Mouse (Mus musculus) stomach, postnatal 0 days (tissue): ENCODE measurements at regions not wholly inside any gene's neighbourhood (a gene's known extent, or its start where the extent isn't known, plus 50 kb on each side); places are given as distances from the start of the nearest gene placed in this dataset.

ENCODE experiments used
- ATAC-seq: fragments of 200-750 bp; cut with Nextera tagmentation; 2 replicates; pipeline ENCODE4 v1.8.0; 2017; ENCODE audit not compliant: low FRiP score, low TSS enrichment
- DNase-seq: peaks from one replicate; pipeline ENCODE4 v3.0.0-alpha.2; 2016; ENCODE audit warnings: low spot score
- H3K27ac ChIP-seq: fragments of 300-500 bp; sonication (generic); replicated peaks from 2 replicates; pipeline ENCODE4 v1.5.1; 2014; ENCODE audit warnings: mild to moderate bottlenecking, control low read depth
- H3K27me3 ChIP-seq: fragments of 300-500 bp; sonication (generic); 2 replicates; pipeline ENCODE4 v1.6.1; 2014; ENCODE audit warnings: low read length; ENCODE audit not compliant: control insufficient read depth, insufficient read depth
- H3K36me3 ChIP-seq: fragments of 300-500 bp; sonication (generic); 2 replicates; pipeline ENCODE4 v1.6.1; 2014; ENCODE audit warnings: low read length, mixed read lengths; ENCODE audit not compliant: control insufficient read depth, insufficient read depth
- H3K4me1 ChIP-seq: fragments of 300-500 bp; sonication (generic); replicated peaks from 2 replicates; pipeline ENCODE4 v1.6.1; 2014; ENCODE audit warnings: antibody characterized with exemption; ENCODE audit not compliant: control insufficient read depth, insufficient read depth
- H3K4me2 ChIP-seq: fragments of 300-500 bp; sonication (generic); replicated peaks from 2 replicates; pipeline ENCODE4 v1.6.1; 2014; ENCODE audit warnings: low read depth, mild to moderate bottlenecking, control low read depth, moderate library complexity
- H3K4me3 ChIP-seq: fragments of 300-500 bp; sonication (generic); 2 replicates; pipeline ENCODE4 v1.5.1; 2014; ENCODE audit warnings: low read depth, low read length, control low read depth
- H3K9ac ChIP-seq: fragments of 300-500 bp; sonication (generic); 2 replicates; pipeline ENCODE4 v1.6.1; 2014; ENCODE audit warnings: mild to moderate bottlenecking, low read length, control low read depth, mixed read lengths
- H3K9me3 ChIP-seq: fragments of 300-500 bp; sonication (generic); 2 replicates; pipeline ENCODE4 v1.6.1; 2016; ENCODE audit warnings: low read length; ENCODE audit not compliant: control insufficient read depth
- CTCF ChIP-seq: IDR thresholded peaks from 2 replicates; pipeline ENCODE4 v1.5.1; 2016; ENCODE audit warnings: antibody characterized with exemption, low read depth, mild to moderate bottlenecking, moderate library complexity
- EP300 ChIP-seq: optimal IDR thresholded peaks from 2 replicates; pipeline ENCODE3; 2016; ENCODE audit warnings: antibody characterized with exemption
- WGBS: fragments of 180-500 bp; shearing (Covaris S2); extraction: QIAGEN DNeasy Blood & Tissue Kit; methylation state at CpG from one replicate; pipeline ENCODE4 v1.1.7; 2014; 5-methylcytosine and 5-hydroxymethylcytosine counted together

- Histone ChIP-seq H3K27me3 (no peaks in the 10 kb centered on the region), H3K4me3 (no peak overlapping the region), H3K27ac (no peak overlapping the region), H3K4me1 (no peaks in the 10 kb centered on the region), H3K9ac (no peak overlapping the region), H3K36me3 (no peaks in the 10 kb centered on the region), H3K4me2 (no peak overlapping the region), H3K9me3 (no peaks in the 10 kb centered on the region)
- ATAC-seq (no peak), DNase-seq (no peak)
- TF ChIP-seq CTCF: no peak
- no peak for TF ChIP-seq EP300
- WGBS: 85% methylated on average over 2 of the region's 2 CpGs
Measured at GRCm38 (mm10) chr6:73401059-73401458, 68.4 kb downstream of the 4931417E11Rik start.

GRCm38 (mm10) chr6:73389301-73389700 lies 80.2 kb downstream of the 4931417E11Rik start:
- no peak overlapping the region for H3K9ac ChIP-seq
- H3K9me3 ChIP-seq: no peaks in the 10 kb centered on the region
- H3K27ac ChIP-seq: no peak overlapping the region
- no peaks in the 10 kb centered on the region for H3K36me3 ChIP-seq
- DNase-seq (no peak), ATAC-seq (no peak)
- no peak overlapping the region for H3K4me3 ChIP-seq
- WGBS: 55% methylated on average over 6 of the region's 6 CpGs
- H3K27me3 ChIP-seq: no peaks in the 10 kb centered on the region
- TF ChIP-seq EP300: no peak
- TF ChIP-seq CTCF: no peak
- H3K4me2 ChIP-seq: no peak overlapping the region
- H3K4me1 ChIP-seq: no peaks in the 10 kb centered on the region

GRCm38 (mm10) chr6:73386261-73386660 lies 83.2 kb downstream of the 4931417E11Rik start:
- Histone ChIP-seq H3K27ac (no peak overlapping the region), H3K4me3 (no peak overlapping the region), H3K4me2 (no peak overlapping the region), H3K36me3 (no peaks in the 10 kb centered on the region), H3K9me3 (no peaks in the 10 kb centered on the region), H3K27me3 (no peaks in the 10 kb centered on the region), H3K9ac (no peak overlapping the region), H3K4me1 (no peaks in the 10 kb centered on the region)
- ATAC-seq (no peak), DNase-seq (no peak)
- TF ChIP-seq EP300: no peak
- WGBS: 88% methylated on average over 3 of the region's 3 CpGs

GRCm38 (mm10) chr6:73379825-73380224 lies 89.6 kb downstream of the 4931417E11Rik start:
- WGBS: 82% methylated on average over 5 of the region's 5 CpGs
- DNase-seq: no peak
- H3K27me3 ChIP-seq: no peaks in the 10 kb centered on the region
- no peak overlapping the region for H3K4me3 ChIP-seq
- H3K36me3 ChIP-seq: no peaks in the 10 kb centered on the region
- TF ChIP-seq CTCF (no peak), EP300 (no peak)
- H3K4me2 ChIP-seq: no peak overlapping the region
- H3K9ac ChIP-seq: no peak overlapping the region
- no peak for ATAC-seq
- no peaks in the 10 kb centered on the region for H3K4me1 ChIP-seq
- H3K27ac ChIP-seq: no peak overlapping the region
- no peaks in the 10 kb centered on the region for H3K9me3 ChIP-seq

GRCm38 (mm10) chr6:73377884-73378283 lies 91.6 kb downstream of the 4931417E11Rik start:
- no peaks in the 10 kb centered on the region for H3K27me3 ChIP-seq
- no peaks in the 10 kb centered on the region for H3K36me3 ChIP-seq
- no peak overlapping the region for H3K27ac ChIP-seq
- ATAC-seq (no peak), DNase-seq (no peak)
- H3K9me3 ChIP-seq: no peaks in the 10 kb centered on the region
- H3K4me2 ChIP-seq: no peak overlapping the region
- no peak for TF ChIP-seq EP300
- no peak for TF ChIP-seq CTCF
- H3K9ac ChIP-seq: no peak overlapping the region
- H3K4me3 ChIP-seq: no peak overlapping the region
- WGBS: 88% methylated on average over 8 of the region's 8 CpGs
- H3K4me1 ChIP-seq: no peaks in the 10 kb centered on the region

- Histone ChIP-seq H3K9me3 (no peaks in the 10 kb centered on the region), H3K4me1 (no peaks in the 10 kb centered on the region), H3K27me3 (no peaks in the 10 kb centered on the region), H3K9ac (no peak overlapping the region), H3K4me3 (no peak overlapping the region), H3K27ac (no peak overlapping the region), H3K4me2 (no peak overlapping the region), H3K36me3 (no peaks in the 10 kb centered on the region)
- 93% methylated on average over 11 of the region's 11 CpGs for WGBS
- ATAC-seq (no peak), DNase-seq (no peak)
- TF ChIP-seq CTCF (peak; percentile 30), EP300 (no peak)
Measured at GRCm38 (mm10) chr6:73376291-73376690, 93.2 kb downstream of the 4931417E11Rik start.
